Mouse (Mus musculus): ENCODE measurements around the gene Aox3.

GRCm38 (mm10) chr1:58228916-58229315, 116.0 kb downstream of the Aox3 start:
- TF ChIP-seq CTCF (IDR thresholded peaks at IDR 0.05; ENCODE audit: low read depth, low read length) (no peak), GATA1 (IDR thresholded peaks at IDR 0.05; ENCODE audit: borderline replicate concordance, low read length) (no peak), TAL1 (conservative IDR thresholded peaks at IDR 0.05; ENCODE audit: low read depth, low read length) (no peak), POLR2AphosphoS5 (IDR thresholded peaks at IDR 0.05; ENCODE audit: insufficient replicate concordance, low read depth, low read length) (no peak), GATA2 (IDR thresholded peaks at IDR 0.05; ENCODE audit: borderline replicate concordance, low read depth, low read length) (no peak)

Data from G1E (cell line).